Mouse (Mus musculus) testis, adult 2 months (tissue): Measurements from ENCODE around the gene Cox4i1.

Experiments used
- CTCF ChIP-seq: fragments of 200-500 bp; IDR thresholded peaks from 2 replicates; pipeline ENCODE4 v1.5.1; 2012; ENCODE audit warnings: low read depth, mild to moderate bottlenecking, inconsistent platforms, low read length, moderate library complexity; ENCODE audit not compliant: control insufficient read depth, insufficient read depth, insufficient replicate concordance
- POLR2A ChIP-seq: fragments of 200-500 bp; IDR thresholded peaks from 2 replicates; pipeline ENCODE4 v1.6.1; 2012; ENCODE audit warnings: low read depth, mild to moderate bottlenecking, inconsistent platforms, low read length, moderate library complexity; ENCODE audit not compliant: control insufficient read depth

- TF ChIP-seq CTCF (peak; percentile 13; the same call in 1 of the 2 replicates), POLR2A (no peak)
Measured at GRCm38 (mm10) chr8:120641245-120641644, 26.8 kb upstream of the Cox4i1 start.
